Mouse (Mus musculus) CH12.LX (cell line): ENCODE data around the gene Tex33.

Source experiments
- CHD1 ChIP-seq: IDR thresholded peaks from 2 replicates; pipeline ENCODE4 v1.6.1; 2012; ENCODE audit warnings: low read depth, low read length, improper control_type of control experiment, inconsistent platforms
- CTCF ChIP-seq, 2 experiments: IDR thresholded peaks in 1 of 2; conservative IDR thresholded peaks in 1 of 2; 2 replicates each; pipeline ENCODE4 v1.5.1; 2011 to 2012; ENCODE audit warnings: low read depth in 2 of 2, low read length in 2 of 2, improper control_type of control experiment in 1 of 2, inconsistent platforms in 1 of 2, mild to moderate bottlenecking in 1 of 2, moderate library complexity in 1 of 2
- E2F4 ChIP-seq: IDR thresholded peaks from 2 replicates; pipeline ENCODE4 v1.6.1; 2011; ENCODE audit warnings: low read depth, low read length, improper control_type of control experiment; ENCODE audit not compliant: insufficient replicate concordance
- GABPA ChIP-seq: IDR thresholded peaks from 2 replicates; pipeline ENCODE4 v1.6.1; 2012; ENCODE audit warnings: low read depth, low read length, improper control_type of control experiment, inconsistent platforms; ENCODE audit not compliant: insufficient replicate concordance
- KAT2A ChIP-seq: IDR thresholded peaks from 2 replicates; pipeline ENCODE4 v1.6.1; 2012; ENCODE audit warnings: low read length, improper control_type of control experiment, inconsistent platforms; ENCODE audit not compliant: insufficient replicate concordance
- POLR2A ChIP-seq: IDR thresholded peaks from 2 replicates; pipeline ENCODE4 v1.6.1; 2011; ENCODE audit warnings: low read depth, mild to moderate bottlenecking, improper control_type of control experiment, low read length
- TCF12 ChIP-seq: IDR thresholded peaks from 2 replicates; pipeline ENCODE4 v1.6.1; 2014; ENCODE audit warnings: low read depth, mild to moderate bottlenecking, inconsistent platforms, low read length, improper control_type of control experiment
- USF1 ChIP-seq: IDR thresholded peaks from 2 replicates; pipeline ENCODE4 v1.6.1; 2014; ENCODE audit warnings: low read depth, mild to moderate bottlenecking, inconsistent platforms, low read length, improper control_type of control experiment
- USF2 ChIP-seq: conservative IDR thresholded peaks from 2 replicates; pipeline ENCODE4 v1.6.1; 2011; ENCODE audit warnings: low read depth, low read length, improper control_type of control experiment
- ZNF384 ChIP-seq: IDR thresholded peaks from 2 replicates; pipeline ENCODE4 v1.6.1; 2012; ENCODE audit warnings: low read depth, low read length, improper control_type of control experiment, inconsistent platforms

GRCm38 (mm10) chr15:78413083-78413718 lies 17.5 kb upstream of the Tex33 start:
- no peak for TF ChIP-seq USF1
- no peak for TF ChIP-seq ZNF384
- no peak for TF ChIP-seq GABPA
- TF ChIP-seq CHD1: no peak
- no peak for TF ChIP-seq E2F4
- TF ChIP-seq POLR2A: no peak
- no peak for TF ChIP-seq CTCF (conservative IDR thresholded peaks at IDR 0.05 in 1 of 2, IDR thresholded peaks at IDR 0.05 in 1 of 2; ENCODE audit: low read depth in 2 of 2, low read length in 2 of 2)
- no peak for TF ChIP-seq TCF12
- no peak for TF ChIP-seq USF2
- no peak for TF ChIP-seq KAT2A
